Mouse (Mus musculus) layer of hippocampus, postnatal 14 days (tissue): Measurements from ENCODE around the gene Gm27021. TPM values are rescaled to one million over a fixed set of nuclear protein-coding genes. Genes with fewer than 3 reads are reported as not detected.
A peak's percentile ranks its signal among the peaks of the same experiment; 100 is the strongest.

Source experiments
- DNase-seq, 2 experiments: peaks; one replicate each; pipeline ENCODE4 v3.0.0; 2021 to 2022; ENCODE audit warnings: low spot score in 2 of 2, mixed read lengths in 1 of 2
- total RNA-seq, 2 experiments: library from RNA; stranded (reverse); gene quantifications; 2 replicates each; pipeline ENCODE4 v1.2.3; 2021

Gm27021 gene
- total RNA-seq, 2 experiments from 2014 or later = 0.55 to 1.2 TPM

- DNase-seq = peak; percentile 80 to 84
Observed at GRCm38 (mm10) chr8:120569939-120570715, 97.8 kb downstream of the Gm27021 start.

GRCm38 (mm10) chr8:120569123-120569522 lies 98.8 kb downstream of the Gm27021 start:
- DNase-seq = no peak

GRCm38 (mm10) chr8:120568164-120568798 lies 99.6 kb downstream of the Gm27021 start:
- DNase-seq = no peak

GRCm38 (mm10) chr8:120567731-120568130 lies 100.1 kb downstream of the Gm27021 start:
- no peak for DNase-seq

- DNase-seq = no peak
Observed at GRCm38 (mm10) chr8:120566681-120567080, 101.2 kb downstream of the Gm27021 start.

- DNase-seq = no peak
Observed at GRCm38 (mm10) chr8:120565151-120565711, 102.6 kb downstream of the Gm27021 start.

- peak in 1 of 2 experiments; percentile 74 for DNase-seq
Observed at GRCm38 (mm10) chr8:120563851-120564837, 103.7 kb downstream of the Gm27021 start.

- DNase-seq = no peak
Observed at GRCm38 (mm10) chr8:120563348-120563724, 104.5 kb downstream of the Gm27021 start.

- no peak for DNase-seq
Observed at GRCm38 (mm10) chr8:120562680-120563347, 105.1 kb downstream of the Gm27021 start.

GRCm38 (mm10) chr8:120561539-120562435 lies 106.1 kb downstream of the Gm27021 start:
- no peak for DNase-seq

GRCm38 (mm10) chr8:120560535-120560934 lies 107.3 kb downstream of the Gm27021 start:
- no peak for DNase-seq

GRCm38 (mm10) chr8:120559654-120560053 lies 108.2 kb downstream of the Gm27021 start:
- no peak for DNase-seq

Other genes with a start within 250 kb of the Gm27021 start
- gene Gins2, start 78.8 kb downstream of the Gm27021 start, total RNA-seq = 1 to 10 TPM; 2.0 to 3.4 TPM
- gene 1190005I06Rik, start 20.4 kb downstream of the Gm27021 start, total RNA-seq = 10 to 100 TPM in 1 of 2 experiments, 1 to 10 TPM in 1; 9.5 to 10.6 TPM
- 1,000 to 10,000 TPM; 1,108 to 1,116 TPM for gene Cox4i1, start 143 bp upstream of the Gm27021 start, total RNA-seq
- 10 to 100 TPM; 66.7 to 82.0 TPM for gene Emc8, start 494 bp upstream of the Gm27021 start, total RNA-seq
- gene Irf8, start 68.3 kb upstream of the Gm27021 start, total RNA-seq = 1 to 10 TPM; 3.3 to 5.1 TPM